Mouse (Mus musculus): Measurements from ENCODE around the gene Abca9.

Gene Abca9

DNA sequence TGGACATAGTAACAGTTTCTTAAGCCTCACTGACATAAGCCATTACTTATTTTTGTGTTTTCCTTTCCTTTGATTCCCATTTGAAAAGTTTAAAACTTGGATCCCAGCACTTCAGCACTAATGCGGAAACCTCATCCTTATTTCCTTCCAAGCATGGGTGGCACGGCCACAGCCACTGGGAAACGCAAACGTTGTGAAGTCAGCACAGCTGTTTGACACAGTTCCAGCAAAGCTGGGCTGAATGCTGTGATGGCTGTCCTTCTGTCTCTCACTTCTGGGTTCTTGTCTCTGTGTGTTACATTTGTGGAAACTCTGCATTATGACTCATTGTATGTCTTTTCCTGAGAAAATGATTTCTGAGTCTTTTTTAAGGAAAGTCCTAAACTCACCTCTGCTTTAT, 107.0 kb downstream of the Abca9 start:
- in situ Hi-C loops (cut with MboI), result no loop called here

DNA sequence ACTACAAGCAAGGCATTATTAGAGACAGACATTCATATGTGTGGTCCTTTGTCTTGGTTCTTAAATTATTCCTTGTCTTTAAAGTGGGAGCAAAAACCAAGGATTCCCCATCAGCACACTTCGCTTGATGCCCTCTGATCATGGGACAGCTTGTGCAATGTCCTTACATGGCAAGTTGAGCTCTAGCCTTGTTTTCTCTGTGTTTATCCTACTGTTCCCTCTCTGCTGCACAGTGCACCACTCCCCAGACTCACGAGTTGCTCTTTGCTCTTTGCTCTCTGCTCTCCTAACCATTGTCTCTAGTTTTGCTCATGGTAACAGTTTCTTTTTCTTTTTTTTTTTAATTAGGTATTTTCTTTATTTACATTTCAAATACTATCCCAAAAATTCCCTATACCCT, 107.9 kb downstream of the Abca9 start:
- in situ Hi-C loops (cut with MboI), result no loop called here

DNA sequence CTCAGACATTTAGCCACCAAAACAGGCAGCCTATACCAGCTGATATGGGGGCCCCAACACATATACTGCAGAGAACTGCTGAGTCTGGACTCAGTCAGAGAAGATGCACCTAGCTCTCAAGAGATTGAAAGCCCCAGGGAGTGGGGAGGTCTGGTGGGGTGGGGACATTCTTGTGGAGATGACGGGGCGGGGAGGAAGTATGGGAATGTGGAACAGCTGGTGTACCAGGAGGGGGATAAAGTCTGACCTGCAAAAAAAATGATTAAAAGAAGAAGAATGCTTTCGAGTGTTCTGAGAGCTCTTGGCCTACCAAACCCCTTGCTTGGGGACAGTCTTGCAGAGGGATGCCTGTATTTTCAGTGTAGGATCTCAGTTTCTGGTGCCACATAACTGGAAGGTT, 114.3 kb downstream of the Abca9 start:
- in situ Hi-C loops (cut with MboI), result no loop called here

All from mature B cell (primary cell).